Mouse (Mus musculus) right cerebral cortex, adult 2 months (tissue): Measurements from ENCODE around the gene Gnai3.

Source experiments
- DNase-seq, 2 experiments: peaks; one replicate each; pipeline ENCODE4 v3.0.0; 2021 to 2022; ENCODE audit warnings: low spot score in 2 of 2

Gnai3 gene

DNA sequence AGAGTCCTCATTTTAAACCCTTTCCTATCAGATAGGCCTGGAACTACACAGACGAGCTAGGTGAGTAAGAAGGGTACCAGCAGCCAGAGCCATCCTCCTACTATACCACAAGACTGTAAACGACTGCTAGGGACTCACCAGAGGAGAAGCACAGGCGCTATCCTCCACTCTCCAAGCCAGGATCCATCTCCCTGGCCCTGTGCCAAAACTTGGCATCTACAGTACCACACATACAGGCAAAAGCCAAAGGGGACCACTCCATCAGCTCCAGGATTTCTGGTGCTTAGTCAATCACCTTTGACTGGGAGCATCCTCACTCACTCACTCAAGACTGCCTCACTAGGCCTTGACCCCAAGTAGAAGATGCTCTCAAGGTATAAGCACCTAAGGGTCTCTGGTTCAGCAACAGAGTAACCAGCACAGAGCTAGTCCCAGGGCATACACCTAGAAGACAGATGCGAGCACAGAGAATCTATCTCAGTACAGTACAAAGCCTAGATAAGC lies 62.0 kb downstream of the Gnai3 start:
- DNase-seq: no peak

DNA sequence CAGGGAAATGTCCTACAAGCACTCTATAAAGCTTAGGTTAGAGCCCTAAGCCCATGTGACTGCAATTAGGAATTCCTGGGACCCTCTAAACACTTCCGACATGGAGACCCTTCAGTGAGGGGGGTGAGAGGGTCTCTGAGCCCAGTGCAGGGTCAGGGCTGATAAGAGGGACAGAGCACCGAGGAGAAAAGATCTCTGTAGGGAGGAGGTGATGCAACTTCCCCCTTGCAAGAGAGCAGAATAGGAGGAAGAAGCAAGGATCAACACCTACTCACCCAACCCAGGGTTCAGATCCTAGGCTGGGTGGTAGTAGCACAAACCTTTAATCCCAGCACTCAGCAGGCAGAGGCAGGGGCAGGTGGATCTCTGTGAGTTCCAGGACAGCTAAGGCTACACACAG lies 62.8 kb downstream of the Gnai3 start:
- DNase-seq: no peak

DNA sequence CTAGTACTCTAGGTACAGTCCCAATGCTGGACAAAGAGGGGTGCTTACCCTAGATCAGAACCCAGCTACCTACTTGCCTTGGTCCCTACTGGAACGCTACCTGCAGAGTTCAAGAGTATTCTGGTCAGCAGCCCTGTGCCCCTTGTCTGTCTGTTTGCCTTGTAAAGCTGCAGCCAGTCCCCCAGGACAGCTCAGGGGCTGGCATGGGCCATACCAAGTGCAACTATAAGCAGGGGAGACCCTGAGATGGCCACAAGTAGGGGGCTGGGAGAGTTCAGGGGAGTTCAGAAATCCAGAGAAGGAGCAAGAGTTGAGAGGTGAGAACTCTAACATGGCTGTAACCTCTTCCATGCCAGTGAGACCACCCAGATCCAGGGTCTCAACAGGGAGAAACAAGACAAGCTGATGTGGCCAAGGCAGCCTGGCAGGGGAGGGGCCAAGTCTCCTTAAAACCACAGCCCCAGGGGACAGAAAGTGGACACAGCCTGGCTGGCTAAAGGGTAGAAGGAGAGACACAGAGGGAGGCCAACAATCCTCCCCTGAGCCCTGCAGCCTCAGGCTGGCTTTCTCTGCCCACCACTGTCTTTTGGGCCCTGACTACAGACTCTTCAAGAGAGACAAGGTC lies 63.6 kb downstream of the Gnai3 start:
- DNase-seq: no peak

DNA sequence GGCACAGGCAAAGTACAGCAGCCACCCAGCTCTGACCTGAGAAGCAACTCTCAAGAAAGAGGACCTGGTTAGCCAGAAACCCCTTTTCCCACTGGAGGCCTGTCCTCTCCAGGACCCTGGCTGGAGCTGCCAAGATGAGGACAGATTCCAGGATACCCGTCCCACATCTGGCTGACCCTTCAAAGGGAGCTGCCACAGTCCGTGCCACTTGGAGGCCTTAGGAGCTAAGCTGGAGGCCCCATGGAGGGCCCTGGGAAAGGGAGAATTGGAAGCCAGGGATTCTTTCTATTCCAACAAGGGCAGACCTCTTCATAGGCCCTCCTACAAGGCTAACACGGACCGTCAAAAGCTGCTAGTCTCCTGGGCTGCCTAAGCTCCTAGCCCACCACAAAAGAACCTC lies 64.3 kb downstream of the Gnai3 start:
- no peak for DNase-seq

DNA sequence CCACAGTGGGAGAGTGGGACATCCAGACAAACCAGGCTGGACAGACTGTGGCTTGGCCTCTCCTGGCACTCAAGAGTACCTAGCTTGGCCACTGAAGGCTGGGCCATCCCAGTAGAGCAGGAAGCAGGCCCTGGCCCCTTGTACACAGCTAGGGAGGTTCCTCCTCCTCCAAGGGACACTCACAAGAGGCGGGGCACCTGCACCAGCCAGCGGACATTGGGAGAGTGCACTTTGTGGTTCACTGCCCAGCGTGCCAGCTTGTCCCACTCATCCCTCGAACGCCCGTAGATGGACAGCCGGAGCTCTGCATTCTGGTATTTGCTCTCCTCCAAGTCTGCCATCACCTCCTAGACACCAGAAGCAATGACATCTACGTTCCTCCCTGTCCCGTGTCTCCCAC lies 69.1 kb downstream of the Gnai3 start:
- DNase-seq: no peak

DNA sequence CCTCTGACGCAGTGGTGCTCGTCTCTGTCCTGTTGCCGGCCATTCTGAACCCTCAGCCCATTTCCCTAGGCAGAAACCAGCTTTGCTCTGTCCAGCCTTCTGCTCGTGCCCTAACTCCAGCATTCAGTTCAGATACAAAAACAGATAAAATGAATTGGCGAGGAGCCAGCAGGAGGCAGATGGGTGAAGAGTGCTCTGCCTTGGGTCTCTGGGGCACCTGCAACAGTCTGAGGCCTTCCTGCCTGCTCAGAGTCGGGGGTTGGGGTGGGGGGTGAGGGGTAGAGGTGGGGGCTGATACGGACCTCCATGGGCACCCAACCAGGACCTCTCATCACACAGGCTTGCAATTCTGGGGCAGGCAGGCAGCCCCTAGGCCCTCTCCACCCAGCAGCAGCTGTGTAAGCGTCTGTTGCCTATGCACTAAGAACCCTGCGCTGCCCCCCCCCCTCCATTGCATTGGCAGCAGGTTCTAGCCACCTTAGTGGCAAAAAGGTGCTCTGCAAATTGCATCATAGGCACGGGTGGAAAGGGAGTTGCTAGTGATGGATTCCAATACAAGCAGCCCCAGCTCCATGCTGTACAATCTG lies 72.9 kb downstream of the Gnai3 start:
- DNase-seq: no peak

DNA sequence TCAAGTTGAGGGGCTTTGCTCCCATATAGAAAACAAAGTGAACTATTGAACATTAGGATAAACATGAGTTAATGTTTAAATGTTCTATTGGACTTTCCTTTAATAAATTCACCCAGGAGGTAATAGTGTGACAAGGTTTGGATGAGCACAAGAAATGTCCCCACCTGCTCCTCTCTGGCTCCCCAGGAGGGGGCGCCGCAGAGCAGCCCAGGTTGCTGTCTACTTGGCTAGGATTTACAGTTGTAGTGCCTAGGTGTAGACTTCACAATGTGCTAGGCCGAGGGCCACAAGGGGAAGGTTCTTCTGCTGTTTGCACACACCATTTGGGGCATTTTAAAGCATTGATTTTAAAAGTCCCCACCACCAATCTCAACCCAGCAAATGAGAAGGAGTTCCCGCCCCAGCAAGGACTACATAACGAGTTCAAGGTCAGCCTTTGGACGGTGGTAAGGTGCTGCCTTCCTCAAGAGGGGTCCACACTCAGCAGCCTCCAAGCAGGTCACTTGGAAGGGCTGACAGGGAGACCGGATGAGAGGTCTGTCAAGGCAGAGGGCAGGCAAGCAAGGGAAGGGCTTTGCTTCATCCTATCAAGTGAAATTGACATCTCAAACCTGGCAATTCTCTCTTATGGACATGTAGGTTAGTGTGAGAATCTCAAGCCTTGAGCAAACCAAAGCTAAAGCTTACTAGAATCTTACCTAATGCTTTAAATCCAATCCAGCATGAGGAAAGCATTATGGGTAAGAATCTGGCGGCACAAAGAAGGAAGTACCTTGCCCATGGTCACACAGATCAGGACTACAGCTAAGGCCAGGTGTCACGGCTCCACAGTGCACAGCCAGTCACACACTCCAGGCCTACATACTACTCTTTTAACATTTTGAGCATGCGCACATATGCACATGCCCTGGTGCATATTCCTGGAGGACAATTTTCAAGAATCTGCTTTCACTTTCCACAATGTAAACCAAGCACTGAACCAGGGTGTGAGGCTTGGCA lies 75.4 kb downstream of the Gnai3 start:
- peak; percentile 67 to 70 for DNase-seq

DNA sequence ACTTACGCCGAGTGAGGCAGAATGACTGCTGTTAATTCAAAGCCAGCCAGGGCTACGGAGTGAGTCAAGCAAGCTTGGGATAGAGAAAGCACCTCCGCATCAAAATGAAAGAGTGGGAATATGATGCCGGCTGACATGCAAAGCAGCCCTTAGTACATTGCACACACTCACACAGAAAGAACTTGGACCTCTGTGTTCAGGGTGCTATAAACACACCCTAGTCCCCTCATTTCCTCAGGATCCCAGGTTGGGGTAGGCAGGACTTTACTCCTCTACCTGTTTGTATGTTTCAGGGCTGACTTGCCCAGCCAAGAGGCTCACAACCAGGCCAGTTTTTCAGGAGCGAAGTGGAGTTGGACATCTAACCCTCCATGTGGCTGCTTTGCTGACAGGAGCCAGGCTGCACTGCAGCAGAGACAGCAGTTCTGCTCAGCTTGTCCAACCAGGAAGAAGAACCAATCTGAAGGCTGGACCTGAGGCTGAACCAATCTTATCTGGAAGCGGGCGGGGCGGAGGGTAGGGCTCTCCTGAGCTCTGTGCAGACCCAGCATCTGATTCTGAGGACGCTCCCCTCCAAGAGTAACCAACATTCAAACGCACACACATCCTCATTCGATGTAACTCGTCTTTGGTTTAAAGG lies 76.6 kb downstream of the Gnai3 start:
- DNase-seq: no peak

DNA sequence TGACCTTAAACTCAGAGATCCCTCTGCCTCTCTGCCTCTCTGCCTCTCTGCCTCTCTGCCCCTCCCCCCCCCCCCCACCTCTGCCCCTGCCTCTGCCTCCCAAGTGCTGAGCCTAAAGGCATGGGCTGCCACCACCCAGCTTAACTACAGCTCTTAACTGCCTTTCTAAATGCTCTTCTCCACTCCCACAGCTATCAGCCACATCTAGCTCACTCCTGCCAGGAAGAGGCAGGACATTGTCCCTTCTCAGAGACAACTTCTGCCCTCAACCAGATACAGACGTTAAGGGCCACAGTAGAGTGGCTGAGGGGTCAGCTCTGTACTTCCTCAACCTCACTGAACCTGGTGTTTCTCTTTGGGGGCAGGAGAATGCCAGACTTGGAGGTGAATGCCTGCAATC lies 77.1 kb downstream of the Gnai3 start:
- no peak for DNase-seq

DNA sequence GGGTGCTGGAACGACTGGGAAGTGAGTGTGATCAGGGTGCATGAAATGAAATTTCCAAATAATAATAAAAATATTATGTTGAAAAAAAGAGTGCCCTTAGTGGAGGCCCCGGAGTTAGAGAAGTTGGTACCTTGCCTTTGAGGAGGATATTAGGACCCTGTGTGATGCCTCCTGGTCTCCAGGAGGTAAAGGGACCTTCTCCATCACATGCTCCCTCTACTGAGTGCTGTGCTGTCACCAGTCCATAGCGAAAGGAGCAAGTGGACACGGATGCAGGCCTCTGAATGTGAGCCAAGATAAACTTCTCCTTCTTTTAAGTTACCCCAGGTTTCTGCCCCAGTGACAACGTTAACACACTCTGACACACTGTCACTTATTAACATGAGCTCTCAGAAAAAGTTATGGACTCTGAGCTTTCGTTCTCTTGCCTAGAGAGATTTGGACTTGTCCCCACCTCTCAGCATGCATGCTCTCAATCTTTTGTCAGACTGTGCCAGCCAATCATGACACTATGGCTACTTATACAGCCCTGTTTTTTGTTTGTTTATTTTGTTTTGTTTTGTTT lies 78.5 kb downstream of the Gnai3 start:
- DNase-seq: no peak

DNA sequence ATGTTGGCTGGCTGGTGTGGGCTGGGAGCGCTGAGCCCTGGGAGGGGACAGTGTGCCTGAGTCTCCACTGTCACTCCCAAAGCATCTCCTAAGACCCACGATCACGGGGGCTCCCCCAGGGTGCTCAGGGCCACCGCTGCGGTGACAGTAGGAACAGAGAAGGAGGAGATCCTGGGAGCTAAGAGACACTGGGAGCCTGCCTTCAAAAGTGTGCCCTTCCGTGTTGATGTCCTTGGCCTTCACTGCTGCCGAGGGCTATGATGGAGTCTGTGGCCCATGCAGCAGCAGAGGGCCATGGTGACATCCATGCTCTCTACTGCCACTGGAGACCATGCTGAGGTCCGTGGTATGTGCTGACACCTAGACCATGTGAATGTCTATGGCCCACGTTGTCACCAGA lies 80.4 kb downstream of the Gnai3 start:
- no peak for DNase-seq

DNA sequence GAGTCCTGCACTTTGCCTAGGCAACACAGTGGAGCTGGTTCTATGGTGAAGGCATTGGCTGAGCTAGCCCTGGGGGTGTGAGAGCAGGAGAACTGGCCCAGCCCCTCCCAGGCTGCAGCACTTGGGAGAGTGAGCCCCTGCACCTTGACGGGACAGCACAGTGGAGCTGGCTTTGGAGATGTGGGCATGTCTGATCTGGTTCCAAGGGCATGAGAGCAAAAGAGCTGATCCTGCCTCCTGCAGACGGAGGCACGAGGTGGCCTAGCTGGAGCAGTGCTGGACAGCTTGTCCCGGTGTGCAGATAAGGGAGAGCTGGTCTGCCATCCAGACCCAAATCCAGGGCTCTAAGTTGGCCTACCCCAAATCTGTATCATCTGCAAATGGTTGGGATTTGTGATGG lies 81.3 kb downstream of the Gnai3 start:
- DNase-seq: no peak

DNA sequence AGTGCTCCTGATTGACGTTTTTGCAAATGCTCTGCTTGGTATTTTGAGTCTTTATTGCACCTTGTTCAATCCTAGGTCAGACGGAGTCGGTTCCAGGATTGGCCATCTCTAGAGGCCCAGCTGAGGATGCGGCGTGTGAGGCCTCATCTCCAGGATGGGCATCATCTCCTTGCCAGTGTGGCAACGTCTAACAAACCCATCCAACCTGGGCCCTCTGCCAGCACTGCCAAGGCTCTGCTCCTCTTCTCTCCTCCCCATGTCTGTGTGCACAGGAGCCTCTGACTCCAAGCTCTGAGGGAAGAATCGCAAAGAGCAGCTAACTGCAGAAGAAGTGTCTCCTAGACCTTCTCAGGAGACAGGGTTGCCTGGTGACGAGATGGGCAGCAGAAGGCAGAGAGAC lies 83.3 kb downstream of the Gnai3 start:
- DNase-seq: no peak

DNA sequence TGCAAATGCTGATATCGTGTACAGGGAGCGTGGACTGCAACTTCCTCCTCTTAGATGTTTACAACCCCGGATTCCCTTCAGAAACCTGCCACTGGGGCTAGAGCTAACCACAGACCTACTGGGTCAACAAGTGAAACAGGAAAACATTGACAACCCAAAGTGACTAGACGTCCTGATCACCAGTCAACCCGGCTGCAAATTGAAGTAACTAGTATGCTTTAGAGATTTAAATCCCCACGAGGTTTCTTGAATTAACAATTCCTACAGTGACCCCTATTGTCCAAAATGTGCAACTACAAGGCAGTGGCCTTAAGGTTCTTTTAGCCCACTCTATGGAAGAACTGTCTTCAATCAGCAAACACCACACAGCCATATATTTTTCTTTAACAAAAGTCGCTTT lies 84.5 kb downstream of the Gnai3 start:
- peak in 1 of 2 experiments; percentile 66 for DNase-seq
